Mouse (Mus musculus): ENCODE measurements around the gene Pigr. TPM values are rescaled to one million over a fixed set of nuclear protein-coding genes. Genes with fewer than 3 reads are reported as not detected.

Pigr gene
- total RNA-seq, 2 experiments from 2014 or later: 0.08 to 0.09 TPM

DNA sequence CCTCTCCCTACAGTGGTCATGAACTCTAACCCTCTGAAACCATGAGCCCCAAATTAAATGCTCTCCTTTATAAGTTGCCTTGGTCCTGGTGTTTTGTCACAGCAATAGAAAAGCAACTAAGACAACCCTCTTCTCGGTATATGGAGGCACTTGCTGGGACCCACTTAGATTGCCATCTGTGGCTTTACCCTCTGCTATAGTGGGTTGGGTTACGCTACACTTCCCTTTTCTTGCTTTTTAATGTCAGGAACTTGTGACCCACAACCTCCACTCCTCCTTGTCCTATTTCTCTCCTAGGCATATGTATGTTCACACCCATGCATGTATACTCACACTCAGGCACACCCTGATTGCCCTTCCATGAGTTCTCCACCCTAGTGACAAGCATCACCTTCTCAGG lies 46.4 kb downstream of the Pigr start:
- DNase-seq (ENCODE audit: low spot score in 2 of 2): no peak
- intact Hi-C loops (cut with DNase I): no loop called here

DNA sequence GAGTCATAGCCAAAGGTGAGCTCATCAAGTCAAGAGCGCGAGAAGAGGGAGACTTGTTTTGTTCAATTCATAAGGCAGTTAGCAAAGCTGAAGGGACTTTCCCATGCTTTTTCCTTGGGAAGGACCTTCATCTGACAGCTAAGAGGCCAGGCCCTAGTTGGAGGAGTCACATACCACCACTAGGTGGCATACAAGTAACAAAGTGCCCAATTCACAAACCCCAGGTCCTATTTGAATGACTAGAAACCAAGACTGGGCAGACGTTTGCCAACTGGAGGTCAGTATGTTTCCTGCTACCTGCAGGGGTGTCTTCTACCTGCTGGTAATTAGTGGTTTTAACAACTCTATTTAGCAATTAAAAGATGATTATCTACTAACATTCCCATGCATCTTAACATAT lies 48.7 kb downstream of the Pigr start:
- peak; percentile 58 to 64 for DNase-seq (ENCODE audit: low spot score in 2 of 2)
- intact Hi-C loops (cut with DNase I): no loop called here

DNA sequence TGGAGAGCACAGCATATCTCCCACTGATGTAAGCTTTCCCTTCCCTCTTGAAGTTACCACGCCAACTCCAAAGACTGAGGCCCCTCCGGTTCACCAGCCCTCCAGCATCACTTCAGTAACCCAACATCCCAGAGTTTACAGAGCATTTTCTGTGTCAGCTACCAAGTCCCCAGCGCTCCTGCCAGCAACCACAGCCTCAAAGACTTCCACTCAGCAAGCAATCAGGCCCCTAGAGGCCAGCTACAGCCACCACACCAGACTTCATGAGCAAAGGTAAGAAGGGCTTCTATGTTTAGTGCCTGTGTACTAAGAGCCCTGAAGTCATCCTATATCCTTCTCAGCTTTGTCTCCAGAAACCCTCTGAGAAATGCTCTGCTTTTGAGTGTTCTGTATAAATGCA lies 49.4 kb downstream of the Pigr start:
- DNase-seq (ENCODE audit: low spot score in 2 of 2): no peak
- intact Hi-C loops (cut with DNase I): loop anchor here (2.0 kb wide), 2 partner anchors 103 to 177 kb away; no protein-coding TSS in a partner anchor

DNA sequence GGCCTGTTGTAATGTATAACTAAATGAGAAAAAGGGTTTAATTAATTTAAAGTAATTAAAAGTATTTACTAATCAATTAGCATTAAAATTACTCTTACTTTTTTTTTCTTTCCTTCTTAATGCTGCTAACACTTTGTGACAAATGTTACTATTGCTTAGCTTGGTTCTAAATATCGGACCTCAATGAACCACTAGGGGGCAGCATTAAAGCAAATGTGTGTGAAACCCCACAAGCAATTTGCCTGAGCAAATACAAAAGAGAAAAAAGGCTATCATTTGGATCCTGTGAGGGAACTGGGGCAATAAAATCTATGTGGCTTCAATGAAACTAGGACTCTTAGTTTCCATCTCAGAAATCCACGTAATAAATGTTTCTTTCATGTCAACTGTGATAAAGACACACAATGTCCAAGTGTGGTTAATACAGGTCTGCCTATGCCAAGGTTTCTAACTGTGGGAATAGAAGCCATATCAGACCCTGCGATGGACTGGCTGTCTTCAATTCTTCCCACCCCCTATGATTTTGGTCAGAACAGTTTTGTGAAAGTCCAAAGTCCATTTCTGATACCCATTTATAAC lies 50.5 kb downstream of the Pigr start:
- intact Hi-C loops (cut with DNase I): loop anchor here (2.0 kb wide), 2 partner anchors 102 to 176 kb away; no protein-coding TSS in a partner anchor
- DNase-seq (ENCODE audit: low spot score in 2 of 2): peak; percentile 84 to 85

DNA sequence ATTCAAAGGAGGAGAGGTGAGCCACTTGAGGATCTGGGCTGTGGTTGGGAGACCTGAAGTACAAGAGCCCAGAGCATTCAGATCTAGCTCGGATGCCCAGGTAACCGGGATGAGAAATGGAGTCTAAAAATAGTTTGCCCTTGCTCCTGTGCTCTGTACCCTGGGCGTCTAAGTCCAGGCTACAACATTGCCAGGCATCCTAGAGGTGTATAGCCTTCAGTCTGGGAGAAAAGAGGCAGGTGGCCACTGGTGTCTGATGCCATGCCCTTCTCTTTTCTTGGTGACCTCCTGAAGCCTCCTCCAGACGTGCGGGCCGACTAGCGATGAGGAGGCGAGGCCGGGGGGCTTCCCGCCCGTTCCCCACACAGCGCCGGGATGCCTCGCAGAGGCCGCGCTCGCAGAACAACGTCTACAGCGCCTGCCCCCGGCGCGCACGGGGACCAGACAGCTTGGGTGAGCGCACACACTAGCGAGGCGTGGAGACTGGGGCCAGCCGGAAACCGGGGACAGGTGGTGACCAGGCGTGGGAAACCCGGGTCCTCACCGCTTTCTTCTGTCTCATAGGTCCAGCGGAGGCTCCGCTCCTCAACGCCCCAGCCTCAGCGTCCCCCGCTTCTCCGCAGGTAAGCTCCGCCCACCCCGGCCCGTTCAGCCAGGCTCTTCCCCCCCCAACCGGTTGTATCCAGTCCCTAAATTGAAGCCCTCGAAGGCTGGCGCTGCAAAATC lies 51.6 kb downstream of the Pigr start:
- DNase-seq (ENCODE audit: low spot score in 2 of 2): peak in 1 of 2 experiments; percentile 12
- intact Hi-C loops (cut with DNase I): loop anchor here (2.0 kb wide), 2 partner anchors 101 to 175 kb away; no protein-coding TSS in a partner anchor

DNA sequence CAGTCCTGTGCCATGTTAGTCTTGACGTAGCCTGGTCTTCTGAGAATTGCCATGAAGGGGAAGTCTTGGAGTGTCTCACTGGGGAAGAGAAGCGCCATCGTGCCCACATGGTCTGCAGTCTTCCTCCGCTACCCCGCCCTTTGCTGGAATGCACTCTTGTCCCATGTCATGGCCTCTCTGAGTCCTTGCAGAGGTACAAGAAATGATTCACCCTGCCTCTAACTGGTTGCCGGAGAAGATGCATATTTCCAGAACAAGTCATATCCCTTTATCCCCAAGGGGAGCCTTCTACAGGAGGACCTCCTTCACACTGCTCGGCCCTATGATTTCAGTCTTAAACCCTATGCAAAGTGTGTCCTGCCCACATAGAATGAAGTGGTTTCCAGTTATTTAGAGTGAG lies 53.4 kb downstream of the Pigr start:
- no peak for DNase-seq (ENCODE audit: low spot score in 2 of 2)
- intact Hi-C loops (cut with DNase I): no loop called here

DNA sequence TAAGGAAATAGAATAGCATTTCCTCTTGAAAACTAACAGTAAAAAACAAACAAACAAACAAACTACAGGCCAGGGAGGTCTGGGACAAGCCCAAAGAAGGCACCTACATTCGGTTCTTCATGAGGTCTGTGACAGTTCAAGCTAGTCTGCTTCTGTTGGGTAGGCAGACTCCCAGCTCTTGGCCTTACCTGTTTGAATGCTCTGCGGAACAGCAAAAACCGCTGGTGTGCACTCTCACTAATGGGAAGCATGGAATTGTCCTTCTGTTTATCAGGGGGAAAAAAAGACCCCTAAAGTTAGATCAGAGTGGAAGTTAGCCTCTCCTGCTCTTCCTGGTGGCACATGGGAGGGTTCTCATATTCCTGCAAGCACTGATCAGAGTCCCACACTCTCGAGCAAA lies 56.7 kb downstream of the Pigr start:
- intact Hi-C loops (cut with DNase I): no loop called here
- no peak for DNase-seq (ENCODE audit: low spot score in 2 of 2)

DNA sequence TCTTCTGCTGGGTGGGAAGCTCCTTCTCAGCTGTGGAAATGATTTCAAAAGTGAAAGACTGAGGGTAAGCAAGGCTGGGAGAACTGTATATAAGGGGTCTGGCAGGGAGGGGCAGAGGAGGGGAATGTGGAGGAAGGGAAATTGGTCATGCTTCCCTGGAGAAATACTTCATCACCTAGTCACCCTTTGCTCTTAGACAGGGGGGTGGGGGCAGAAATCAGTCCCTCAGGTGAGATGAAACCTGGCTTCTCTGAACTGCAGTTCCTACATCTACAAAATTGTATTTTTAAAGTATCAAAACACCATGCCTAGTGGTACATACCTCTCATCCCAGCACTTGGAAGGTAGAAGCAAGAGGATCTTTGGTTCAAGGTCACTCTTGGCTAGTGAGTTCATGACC lies 60.9 kb downstream of the Pigr start, which contains the start of gene Il24:
Gene Il24, minus strand, starts transcription at position 101 of the 400 bp plus-strand sequence.
- intact Hi-C loops (cut with DNase I): no loop called here
- DNase-seq (ENCODE audit: low spot score in 2 of 2): no peak

DNA sequence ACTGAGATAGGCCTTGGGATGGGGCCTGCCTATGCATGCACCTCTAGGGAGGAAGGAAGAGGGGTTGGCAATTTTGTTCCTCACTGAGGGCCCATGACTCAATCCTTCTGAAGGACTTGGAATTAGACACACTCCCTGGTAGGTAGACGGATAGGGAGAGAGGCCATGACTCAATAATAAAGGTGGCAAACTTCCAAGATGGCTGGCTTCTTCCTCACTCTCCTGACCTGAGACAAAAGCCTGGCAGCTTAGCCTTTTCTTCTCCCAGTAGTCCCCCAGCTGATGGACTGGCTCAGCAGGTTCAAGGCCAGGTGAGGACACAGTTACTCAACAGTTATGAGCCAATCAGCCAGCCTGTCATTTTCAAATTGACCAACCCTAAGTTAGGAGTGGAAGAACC lies 66.0 kb downstream of the Pigr start:
- intact Hi-C loops (cut with DNase I): no loop called here
- no peak for DNase-seq (ENCODE audit: low spot score in 2 of 2)

DNA sequence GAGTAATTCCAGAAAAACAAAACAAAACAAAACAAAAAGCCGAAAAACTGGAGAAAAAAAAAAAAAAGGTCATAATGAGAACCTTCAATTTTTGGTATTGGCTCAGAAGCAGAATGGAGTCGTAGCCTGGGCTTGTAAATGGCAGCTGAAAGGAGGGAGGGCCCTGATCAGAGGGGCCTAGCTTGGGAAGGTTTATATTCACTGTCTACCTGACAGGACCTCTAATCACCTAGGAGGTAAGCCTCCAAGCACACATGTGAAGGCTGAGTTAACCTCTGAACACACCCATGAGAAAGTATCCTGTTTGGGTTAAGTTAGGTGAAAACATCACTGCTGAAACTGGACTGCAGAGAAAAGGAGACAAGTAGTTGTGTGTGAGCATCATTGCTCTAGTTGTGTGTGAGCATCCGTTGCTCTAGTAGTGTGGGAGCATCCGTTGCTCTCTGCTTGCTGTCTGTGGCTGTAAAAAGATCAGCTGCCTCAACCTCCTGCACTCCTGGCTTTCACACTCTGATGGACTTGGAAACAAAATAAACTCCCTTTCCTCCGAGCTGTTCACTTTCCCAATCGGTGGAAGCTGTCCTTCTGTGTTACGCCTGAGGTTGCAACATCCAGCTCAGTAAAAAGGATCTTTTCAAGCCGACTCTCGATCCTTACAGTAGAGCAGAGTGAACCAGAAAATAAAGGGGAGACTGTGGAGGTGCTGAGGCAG lies 67.0 kb downstream of the Pigr start:
- intact Hi-C loops (cut with DNase I): no loop called here
- DNase-seq (ENCODE audit: low spot score in 2 of 2): no peak

DNA sequence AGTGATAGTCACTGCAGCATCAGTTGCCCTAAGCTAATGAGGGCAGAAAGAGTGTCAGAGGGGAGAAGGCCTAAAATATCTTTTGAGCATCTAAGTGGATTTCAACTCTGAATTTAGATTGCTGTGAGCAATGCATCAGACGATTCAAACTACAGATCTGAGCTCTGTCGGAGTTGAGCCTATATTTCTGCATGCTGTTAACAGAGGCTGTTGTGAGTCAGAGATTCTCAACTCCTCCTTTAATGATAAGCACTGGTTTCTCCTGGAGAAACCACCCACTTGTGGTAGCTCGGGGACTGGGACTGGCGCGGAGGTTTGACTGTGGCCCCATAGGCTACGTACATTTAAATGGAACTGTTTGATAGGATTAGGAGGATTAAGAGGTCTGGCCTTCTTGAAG lies 68.0 kb downstream of the Pigr start:
- no peak for DNase-seq (ENCODE audit: low spot score in 2 of 2)
- intact Hi-C loops (cut with DNase I): no loop called here

Other genes with a start within 250 kb of the Pigr start
- not detected for gene Zp3r, start 197.1 kb upstream of the Pigr start, total RNA-seq (2021)
- gene C4bp, start 165.1 kb upstream of the Pigr start, total RNA-seq (2021): not detected
- under 1 TPM in 1 of 2 experiments, not detected in 1; 0.62 TPM for gene Gm29427, start 110.9 kb upstream of the Pigr start, total RNA-seq (2021)
- 10 to 100 TPM; 12.9 to 13.6 TPM for gene Yod1, start 109.4 kb upstream of the Pigr start, total RNA-seq (2021)
- 10 to 100 TPM; 40.1 to 41.9 TPM for gene Pfkfb2, start 97.4 kb upstream of the Pigr start, total RNA-seq (2021)
- gene AA986860, start 94.7 kb upstream of the Pigr start, total RNA-seq (2021): 1 to 10 TPM; 1.6 TPM
- gene Fcamr, start 25.8 kb upstream of the Pigr start, total RNA-seq (2021): not detected
- gene Fcmr, start 39.0 kb downstream of the Pigr start, total RNA-seq (2021): under 1 TPM in 1 of 2 experiments, not detected in 1; 0.33 TPM
- gene Il24, start 60.8 kb downstream of the Pigr start, total RNA-seq (2021): not detected
- gene Il20, start 84.8 kb downstream of the Pigr start, total RNA-seq (2021): not detected
- not detected for gene Il19, start 113.4 kb downstream of the Pigr start, total RNA-seq (2021)
- not detected for gene Il10, start 193.2 kb downstream of the Pigr start, total RNA-seq (2021)